Mouse (Mus musculus): ENCODE data around the gene Gclm. TPM values are rescaled to one million over a fixed set of nuclear protein-coding genes. Genes with fewer than 3 reads are reported as not detected.
A peak's percentile ranks its signal among the peaks of the same experiment; 100 is the strongest.

Gclm gene
- polyA plus RNA-seq, 1 experiment, result 227 TPM

DNA sequence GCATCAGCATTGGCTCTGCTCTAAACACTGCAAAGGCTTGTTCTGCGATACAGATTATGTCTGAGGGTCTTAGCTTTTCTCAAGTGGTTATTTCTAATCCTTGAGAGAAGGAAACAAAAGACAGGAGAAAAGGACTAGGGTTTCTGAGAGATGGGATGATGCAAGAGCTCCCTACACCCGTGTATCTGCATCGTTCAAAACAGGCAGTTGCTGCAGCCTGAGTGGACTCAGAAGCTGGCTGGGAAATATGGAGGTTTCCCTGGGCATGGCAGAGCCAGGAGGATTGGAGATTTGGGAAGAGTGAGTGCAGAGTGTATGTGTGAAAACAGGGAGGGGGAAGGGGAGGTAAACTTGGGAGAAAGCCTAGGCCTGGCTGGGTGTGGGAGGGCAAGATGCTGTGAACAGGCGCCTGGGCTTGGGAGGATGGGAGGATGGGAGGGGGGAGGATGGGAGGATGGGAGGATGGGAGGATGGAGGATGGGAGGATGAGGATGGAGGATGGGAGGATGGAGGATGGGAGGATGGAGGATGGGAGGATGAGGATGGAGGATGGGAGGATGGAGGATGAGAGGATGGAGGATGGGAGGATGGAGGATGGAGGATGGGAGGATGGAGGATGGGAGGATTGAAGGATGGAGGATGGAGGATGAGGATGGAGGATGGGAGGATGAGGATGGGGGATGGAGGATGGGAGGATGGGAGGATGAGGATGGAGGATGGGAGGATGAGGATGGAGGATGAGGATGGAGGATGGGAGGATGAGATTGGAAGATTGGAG, 62.7 kb downstream of the Gclm start:
- DNase-seq, result no peak
- Histone ChIP-seq H3K36me3 (ENCODE audit: control insufficient read depth, insufficient read depth, low read length) (no peaks in the 10 kb centered on the region), H3K27ac (ENCODE audit: insufficient read depth, low read depth, low read length) (no peak overlapping the region), H3K27me3 (replicated peaks; ENCODE audit: control insufficient read depth, insufficient read depth, low read length) (no peaks in the 10 kb centered on the region), H3K4me1 (ENCODE audit: control insufficient read depth, insufficient read depth, low read length) (no peaks in the 10 kb centered on the region), H3K4me3 (ENCODE audit: insufficient read depth, low read depth, low read length) (no peak overlapping the region)
- WGBS, result 43% methylated on average over 4 of the region's 4 CpGs
- TF ChIP-seq POLR2A (IDR thresholded peaks at IDR 0.05; ENCODE audit: low read depth, low read length), result no peak
- no peak for TF ChIP-seq CTCF (conservative IDR thresholded peaks at IDR 0.05; ENCODE audit: insufficient read depth, insufficient read length, low read depth, low read length)

DNA sequence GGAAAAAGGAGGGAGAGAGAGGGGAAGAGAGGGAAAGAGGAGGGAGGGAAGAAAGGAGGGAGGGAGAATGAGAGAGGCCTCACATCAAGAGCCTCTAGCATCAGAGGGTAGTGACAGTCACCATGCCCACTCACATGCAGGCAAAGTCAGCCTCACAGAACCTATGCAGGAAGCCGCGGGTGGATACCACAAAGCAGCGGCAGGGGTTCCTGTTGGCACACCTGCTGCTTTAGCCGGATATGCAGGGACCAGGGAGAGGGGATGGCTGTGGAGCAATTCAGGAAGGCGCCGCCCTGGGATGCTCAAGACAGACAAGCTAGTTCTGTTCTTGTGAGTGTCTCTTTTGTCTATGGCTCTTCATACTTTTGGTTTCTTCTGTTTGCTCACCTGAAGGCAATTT, 63.6 kb downstream of the Gclm start:
- DNase-seq, result no peak
- Histone ChIP-seq H3K4me1 (ENCODE audit: control insufficient read depth, insufficient read depth, low read length) (no peaks in the 10 kb centered on the region), H3K27me3 (replicated peaks; ENCODE audit: control insufficient read depth, insufficient read depth, low read length) (no peaks in the 10 kb centered on the region), H3K27ac (ENCODE audit: insufficient read depth, low read depth, low read length) (no peak overlapping the region), H3K4me3 (ENCODE audit: insufficient read depth, low read depth, low read length) (no peak overlapping the region), H3K36me3 (ENCODE audit: control insufficient read depth, insufficient read depth, low read length) (no peaks in the 10 kb centered on the region)
- 39% methylated on average over 6 of the region's 6 CpGs for WGBS
- TF ChIP-seq CTCF (conservative IDR thresholded peaks at IDR 0.05; ENCODE audit: insufficient read depth, insufficient read length, low read depth, low read length), result no peak
- TF ChIP-seq POLR2A (IDR thresholded peaks at IDR 0.05; ENCODE audit: low read depth, low read length), result no peak

DNA sequence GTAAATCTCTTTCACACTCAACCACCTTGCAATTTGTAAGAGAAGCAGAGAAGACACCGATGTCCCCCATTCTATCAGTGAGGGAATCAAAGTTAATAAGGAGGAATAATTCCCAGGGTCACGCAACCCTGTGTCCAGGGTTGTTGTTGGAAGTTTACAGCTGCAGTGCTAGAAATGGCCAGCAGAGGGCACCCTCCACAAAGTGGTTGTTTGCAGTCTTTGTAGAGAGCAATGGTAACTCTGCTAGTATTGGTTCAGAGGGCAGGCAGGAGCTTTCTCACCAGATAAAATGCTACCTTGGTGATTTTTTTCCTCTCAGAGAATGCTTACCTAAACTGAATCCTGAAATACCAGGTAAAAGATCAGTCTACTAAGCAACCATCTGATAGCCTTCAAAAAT, 66.7 kb downstream of the Gclm start:
- Histone ChIP-seq H3K27ac (ENCODE audit: insufficient read depth, low read depth, low read length) (no peak overlapping the region), H3K27me3 (replicated peaks; ENCODE audit: control insufficient read depth, insufficient read depth, low read length) (no peaks in the 10 kb centered on the region), H3K4me1 (ENCODE audit: control insufficient read depth, insufficient read depth, low read length) (no peaks in the 10 kb centered on the region), H3K4me3 (ENCODE audit: insufficient read depth, low read depth, low read length) (no peak overlapping the region), H3K36me3 (ENCODE audit: control insufficient read depth, insufficient read depth, low read length) (no peaks in the 10 kb centered on the region)
- TF ChIP-seq CTCF (conservative IDR thresholded peaks at IDR 0.05; ENCODE audit: insufficient read depth, insufficient read length, low read depth, low read length), result peak; percentile 90
- TF ChIP-seq POLR2A (IDR thresholded peaks at IDR 0.05; ENCODE audit: low read depth, low read length), result no peak
- 24% methylated on average over 2 of the region's 2 CpGs for WGBS
- DNase-seq, result peak; percentile 88

DNA sequence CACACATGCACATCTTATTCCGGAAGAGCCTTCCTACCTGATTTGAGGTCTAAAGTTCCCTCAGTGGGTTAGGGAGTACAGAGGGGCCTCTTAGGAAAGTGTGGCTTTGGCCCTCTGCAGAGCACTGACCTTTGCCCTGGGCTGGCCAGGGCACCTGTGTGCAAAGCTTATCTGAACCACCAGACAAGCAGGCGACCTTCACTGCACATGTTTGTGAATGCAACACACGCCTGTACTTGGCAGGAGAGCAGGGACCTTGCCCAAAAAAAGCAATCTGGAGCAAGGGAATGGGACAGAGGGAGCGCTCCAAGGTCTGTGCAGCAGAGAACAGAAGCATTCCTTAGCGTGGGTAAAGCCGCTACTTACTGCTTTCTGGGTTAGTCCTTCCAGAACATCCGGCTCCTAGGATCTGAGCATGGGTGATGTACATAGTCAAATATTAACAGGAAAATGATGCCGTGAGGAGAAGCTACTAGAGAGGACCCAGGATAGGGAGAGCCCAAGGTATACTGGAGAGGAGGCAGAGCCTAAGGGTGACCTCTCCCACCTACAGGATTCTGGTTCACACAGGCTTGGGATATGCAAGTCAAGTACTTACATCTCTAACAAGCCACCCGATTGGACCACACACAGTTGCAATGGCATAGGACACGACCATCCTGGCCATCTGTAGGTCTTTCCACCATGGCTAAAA, 67.7 kb downstream of the Gclm start:
- no peaks in the 10 kb centered on the region for H3K36me3 ChIP-seq (ENCODE audit: control insufficient read depth, insufficient read depth, low read length)
- TF ChIP-seq CTCF (conservative IDR thresholded peaks at IDR 0.05; ENCODE audit: insufficient read depth, insufficient read length, low read depth, low read length), result no peak
- no peak for TF ChIP-seq POLR2A (IDR thresholded peaks at IDR 0.05; ENCODE audit: low read depth, low read length)
- 54% methylated on average over 10 of the region's 10 CpGs for WGBS
- no peak overlapping the region for H3K27ac ChIP-seq (ENCODE audit: insufficient read depth, low read depth, low read length)
- H3K4me1 ChIP-seq (ENCODE audit: control insufficient read depth, insufficient read depth, low read length), result no peaks in the 10 kb centered on the region
- DNase-seq, result no peak
- H3K4me3 ChIP-seq (ENCODE audit: insufficient read depth, low read depth, low read length), result no peak overlapping the region
- no peaks in the 10 kb centered on the region for H3K27me3 ChIP-seq (replicated peaks; ENCODE audit: control insufficient read depth, insufficient read depth, low read length)

DNA sequence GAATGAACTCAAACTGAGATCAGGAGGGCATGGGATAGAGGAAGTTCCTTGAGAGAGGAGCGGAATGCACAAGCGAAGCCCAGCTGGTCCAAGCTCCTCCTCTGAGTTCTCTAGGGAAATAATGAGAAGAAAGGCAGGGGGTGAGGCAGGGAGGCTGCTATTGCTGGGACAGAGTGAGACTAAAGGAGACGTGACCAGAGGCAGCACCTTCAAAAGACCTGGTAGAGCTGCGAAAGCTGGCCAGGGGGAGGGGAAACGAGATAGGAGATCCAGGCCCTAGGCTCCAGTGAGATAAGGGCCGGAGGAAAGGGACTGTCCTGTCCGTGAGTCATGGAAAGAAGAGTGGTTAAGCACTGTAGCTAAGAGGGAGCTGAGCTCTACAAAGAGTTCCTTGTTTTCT, 68.6 kb downstream of the Gclm start:
- no peaks in the 10 kb centered on the region for H3K4me1 ChIP-seq (ENCODE audit: control insufficient read depth, insufficient read depth, low read length)
- no peak for DNase-seq
- no peaks in the 10 kb centered on the region for H3K27me3 ChIP-seq (replicated peaks; ENCODE audit: control insufficient read depth, insufficient read depth, low read length)
- TF ChIP-seq POLR2A (IDR thresholded peaks at IDR 0.05; ENCODE audit: low read depth, low read length) (no peak), CTCF (conservative IDR thresholded peaks at IDR 0.05; ENCODE audit: insufficient read depth, insufficient read length, low read depth, low read length) (no peak)
- H3K4me3 ChIP-seq (ENCODE audit: insufficient read depth, low read depth, low read length), result no peak overlapping the region
- WGBS, result 75% methylated on average over 7 of the region's 7 CpGs
- H3K27ac ChIP-seq (ENCODE audit: insufficient read depth, low read depth, low read length), result no peak overlapping the region
- no peaks in the 10 kb centered on the region for H3K36me3 ChIP-seq (ENCODE audit: control insufficient read depth, insufficient read depth, low read length)

DNA sequence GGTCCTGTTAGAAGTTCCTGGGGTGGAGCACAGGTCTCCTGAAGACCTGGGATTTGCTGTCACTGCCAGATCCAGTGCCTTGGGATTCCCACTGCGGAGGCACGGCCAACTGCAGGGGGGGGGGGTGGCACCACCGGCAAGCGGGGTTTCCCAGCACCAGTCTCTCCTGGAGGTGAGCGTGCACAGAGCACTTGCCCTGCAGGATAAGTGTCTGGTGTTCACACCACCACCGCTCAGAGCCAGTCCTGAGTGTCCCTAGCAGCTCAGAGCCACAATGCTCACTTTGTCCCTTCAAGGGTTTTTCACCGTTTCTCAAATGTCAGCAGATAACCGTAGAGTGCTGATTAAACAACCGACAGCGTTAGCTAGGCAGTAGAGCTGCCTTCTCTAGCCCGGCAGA, 71.3 kb downstream of the Gclm start:
- H3K4me3 ChIP-seq (ENCODE audit: insufficient read depth, low read depth, low read length), result no peak overlapping the region
- DNase-seq, result no peak
- TF ChIP-seq POLR2A (IDR thresholded peaks at IDR 0.05; ENCODE audit: low read depth, low read length), result no peak
- TF ChIP-seq CTCF (conservative IDR thresholded peaks at IDR 0.05; ENCODE audit: insufficient read depth, insufficient read length, low read depth, low read length), result no peak
- H3K27ac ChIP-seq (ENCODE audit: insufficient read depth, low read depth, low read length), result peak overlapping the region; percentile 2; the same call in 1 of the 2 replicates
- H3K36me3 ChIP-seq (ENCODE audit: control insufficient read depth, insufficient read depth, low read length), result no peaks in the 10 kb centered on the region
- no peaks in the 10 kb centered on the region for H3K27me3 ChIP-seq (replicated peaks; ENCODE audit: control insufficient read depth, insufficient read depth, low read length)
- H3K4me1 ChIP-seq (ENCODE audit: control insufficient read depth, insufficient read depth, low read length), result no peaks in the 10 kb centered on the region
- WGBS, result 30% methylated on average over 11 of the region's 11 CpGs

DNA sequence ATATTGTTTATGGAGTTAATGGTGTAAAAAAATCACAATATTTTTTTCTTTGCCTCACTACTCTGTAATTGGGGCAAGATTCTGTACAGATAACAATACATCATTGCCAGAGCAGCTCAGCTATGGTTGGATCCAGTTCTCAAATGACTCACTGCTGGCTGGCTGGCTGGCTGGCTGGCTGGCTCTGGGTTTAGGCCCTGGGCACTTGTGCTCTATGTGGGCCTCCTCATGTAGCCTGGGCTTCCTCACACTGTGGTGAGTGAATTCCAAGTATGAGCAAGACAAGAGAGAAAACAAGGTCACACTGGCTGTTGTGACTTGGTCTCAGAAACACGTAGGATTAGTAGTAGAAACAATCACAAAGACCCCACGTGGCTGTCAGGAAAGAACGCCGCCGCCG, 72.0 kb downstream of the Gclm start:
- Histone ChIP-seq H3K4me3 (ENCODE audit: insufficient read depth, low read depth, low read length) (no peak overlapping the region), H3K27me3 (replicated peaks; ENCODE audit: control insufficient read depth, insufficient read depth, low read length) (no peaks in the 10 kb centered on the region), H3K4me1 (ENCODE audit: control insufficient read depth, insufficient read depth, low read length) (no peaks in the 10 kb centered on the region), H3K36me3 (ENCODE audit: control insufficient read depth, insufficient read depth, low read length) (no peaks in the 10 kb centered on the region), H3K27ac (ENCODE audit: insufficient read depth, low read depth, low read length) (no peak overlapping the region)
- WGBS, result 93% methylated on average over 6 of the region's 6 CpGs
- no peak for TF ChIP-seq POLR2A (IDR thresholded peaks at IDR 0.05; ENCODE audit: low read depth, low read length)
- no peak for TF ChIP-seq CTCF (conservative IDR thresholded peaks at IDR 0.05; ENCODE audit: insufficient read depth, insufficient read length, low read depth, low read length)
- DNase-seq, result no peak

Other genes starting within 250 kb of the Gclm start
- 8.2 and 9.9 TPM in 2 replicates for gene Abca4, start 201.1 kb upstream of the Gclm start, polyA plus RNA-seq (2012; rRNA removed)
- 6.6 and 7.9 TPM in 2 replicates for gene Dnttip2, start 28.8 kb downstream of the Gclm start, polyA plus RNA-seq (2012; rRNA removed)
- 41.3 and 45.1 TPM in 2 replicates for gene Bcar3, start 48.6 kb downstream of the Gclm start, polyA plus RNA-seq (2012; rRNA removed)